Mouse (Mus musculus): ENCODE results near the gene Lasp1.
"Not testable (repeated sequence)": the region's sequence is repeated elsewhere in the genome, so short reads cannot be mapped to it uniquely, and the experiment has no call there.

Gene Lasp1

GRCm38 (mm10) chr11:97829913-97830476 lies 31.2 kb downstream of the Lasp1 start:
- peak in 1 of 2 experiments; percentile 1 for DNase-seq

DNA sequence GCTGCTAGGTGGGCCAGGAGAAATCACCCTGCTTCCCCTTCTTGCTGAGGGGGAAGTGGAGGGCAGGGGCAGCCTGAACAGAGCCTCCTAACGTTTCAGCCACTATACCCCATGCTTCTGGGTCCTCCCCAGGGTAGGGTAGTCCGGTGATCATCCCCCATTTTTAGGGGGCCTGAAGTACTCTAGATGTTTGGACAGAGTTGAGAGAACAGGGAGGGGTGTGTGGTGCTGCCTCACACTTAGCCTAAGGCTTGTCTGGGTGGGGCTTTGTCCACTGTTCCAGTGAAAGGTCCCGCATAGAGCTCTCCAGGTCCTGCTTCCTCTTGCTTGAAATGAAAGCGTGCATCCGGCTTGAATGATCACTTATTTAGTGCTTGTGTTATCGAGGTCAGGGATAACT lies 31.7 kb downstream of the Lasp1 start:
- DNase-seq = peak in 1 of 2 experiments; percentile 2

DNA sequence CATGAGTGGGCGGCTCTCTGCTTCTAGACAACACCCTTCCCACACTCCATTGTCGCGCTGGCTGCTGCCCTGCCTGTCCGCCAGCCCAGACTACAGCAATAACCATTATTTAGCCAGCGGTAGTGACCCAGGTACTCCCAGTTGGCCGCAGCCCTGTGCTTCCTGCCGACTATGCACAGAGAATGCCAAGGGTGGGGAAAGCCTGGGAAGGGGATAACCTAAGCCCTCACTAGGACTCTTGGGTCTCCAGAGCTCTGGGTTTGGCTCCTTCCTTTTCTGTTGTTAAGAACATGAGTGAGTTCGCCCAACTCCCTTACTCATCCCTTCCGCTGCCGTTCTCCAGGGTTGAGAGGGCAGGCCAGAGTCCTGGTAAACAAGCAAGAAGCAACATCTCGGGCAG lies 33.2 kb downstream of the Lasp1 start:
- DNase-seq = peak in 1 of 2 experiments; percentile 2

DNA sequence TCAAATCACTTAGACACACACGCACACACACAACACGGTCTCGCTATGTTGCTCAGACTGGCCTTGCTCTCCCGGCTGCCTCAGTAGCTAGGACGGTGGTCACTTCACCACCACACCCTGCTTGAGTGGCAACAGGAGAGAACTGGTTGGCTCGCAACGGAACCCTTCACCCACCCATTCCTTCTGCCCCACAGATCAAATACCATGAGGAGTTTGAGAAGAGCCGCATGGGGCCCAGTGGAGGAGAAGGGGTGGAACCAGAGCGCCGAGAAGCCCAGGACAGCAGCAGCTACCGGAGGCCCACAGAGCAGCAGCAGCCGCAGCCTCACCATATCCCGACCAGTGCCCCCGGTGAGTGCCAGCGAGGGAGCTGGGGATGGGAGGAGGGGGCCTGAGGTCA lies 34.6 kb downstream of the Lasp1 start:
- peak in 1 of 2 experiments; percentile 2 for DNase-seq

- DNase-seq = peak; percentile 2 to 5
Measured at GRCm38 (mm10) chr11:97836541-97836940, 37.7 kb downstream of the Lasp1 start.

- DNase-seq = peak in 1 of 2 experiments; percentile 7
Measured at GRCm38 (mm10) chr11:97837051-97837450, 38.3 kb downstream of the Lasp1 start.

- peak in 1 of 2 experiments; percentile 1 for DNase-seq
Measured at GRCm38 (mm10) chr11:97837641-97838149, 38.9 kb downstream of the Lasp1 start.

- DNase-seq = peak; percentile 5 to 7
Measured at GRCm38 (mm10) chr11:97838779-97839440, 40.1 kb downstream of the Lasp1 start.

GRCm38 (mm10) chr11:97839441-97840134 lies 40.8 kb downstream of the Lasp1 start:
- peak; percentile 17 to 22 for DNase-seq

GRCm38 (mm10) chr11:97840135-97840490 lies 41.3 kb downstream of the Lasp1 start:
- DNase-seq = peak in 1 of 2 experiments; percentile 10

- peak; percentile 65 to 66 for DNase-seq
Measured at GRCm38 (mm10) chr11:97840539-97840954, 41.7 kb downstream of the Lasp1 start, which contains the start of gene B230217C12Rik. B230217C12Rik (plus strand) TSS chr11:97840780.

DNA sequence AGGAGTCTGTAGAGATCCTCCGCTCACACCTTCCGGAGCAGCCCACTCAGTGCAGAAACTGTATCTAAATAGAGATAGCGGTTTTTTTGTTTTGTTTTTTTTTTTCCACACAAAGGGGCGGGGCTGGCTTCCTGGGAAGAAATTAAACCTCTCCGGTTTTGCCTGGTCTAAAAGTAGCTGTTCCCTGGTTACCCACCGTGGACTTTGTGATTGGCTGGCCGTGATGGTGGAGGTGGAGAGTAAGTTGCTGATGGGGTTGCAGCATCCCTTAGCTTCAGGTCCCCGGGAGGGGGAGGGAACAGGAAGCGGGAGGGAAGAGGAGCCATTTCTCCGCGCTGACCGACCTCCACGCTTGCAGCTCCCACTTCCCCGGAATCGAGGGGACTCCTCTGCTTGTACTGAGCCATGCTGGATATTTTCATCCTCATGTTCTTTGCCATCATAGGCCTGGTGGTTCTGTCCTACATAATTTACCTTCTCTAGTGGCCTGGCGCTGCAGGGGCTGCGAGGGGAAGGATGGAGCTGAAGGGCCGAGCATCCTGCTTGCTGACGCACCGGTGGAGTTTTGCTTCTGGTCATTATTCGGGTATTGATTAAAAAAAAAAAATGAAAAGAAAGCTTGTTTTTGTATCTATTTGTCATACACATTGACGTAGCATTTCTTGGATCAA lies 42.3 kb downstream of the Lasp1 start:
- peak; percentile 92 to 98 for DNase-seq

DNA sequence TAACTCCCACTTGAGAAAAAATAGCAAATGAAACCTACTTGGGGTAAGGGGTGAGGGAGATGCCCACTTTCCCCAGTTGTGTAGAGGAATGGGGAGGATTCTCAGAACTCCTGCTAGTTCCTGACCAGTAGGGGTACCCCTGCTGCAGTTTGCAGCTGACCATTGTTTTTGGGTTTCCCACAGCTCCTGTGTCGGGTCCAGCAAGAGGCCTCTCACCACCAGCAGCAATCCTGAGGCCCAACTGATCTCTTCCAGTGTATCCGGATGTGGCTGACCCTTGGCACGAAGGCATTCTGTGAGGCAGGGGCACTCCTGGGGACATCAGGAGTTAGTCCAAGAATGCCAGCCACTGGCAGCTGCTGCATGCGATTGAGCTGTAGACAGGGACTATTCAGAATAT lies 43.2 kb downstream of the Lasp1 start:
- peak; percentile 34 to 51 for DNase-seq

- DNase-seq = no peak
Measured at GRCm38 (mm10) chr11:97850367-97850766, 51.6 kb downstream of the Lasp1 start.

- DNase-seq = no peak
Measured at GRCm38 (mm10) chr11:97851601-97852000, 52.8 kb downstream of the Lasp1 start.

GRCm38 (mm10) chr11:97855473-97855872 lies 56.7 kb downstream of the Lasp1 start:
- DNase-seq = no peak

GRCm38 (mm10) chr11:97862148-97862547 lies 63.3 kb downstream of the Lasp1 start:
- no peak for DNase-seq

DNA sequence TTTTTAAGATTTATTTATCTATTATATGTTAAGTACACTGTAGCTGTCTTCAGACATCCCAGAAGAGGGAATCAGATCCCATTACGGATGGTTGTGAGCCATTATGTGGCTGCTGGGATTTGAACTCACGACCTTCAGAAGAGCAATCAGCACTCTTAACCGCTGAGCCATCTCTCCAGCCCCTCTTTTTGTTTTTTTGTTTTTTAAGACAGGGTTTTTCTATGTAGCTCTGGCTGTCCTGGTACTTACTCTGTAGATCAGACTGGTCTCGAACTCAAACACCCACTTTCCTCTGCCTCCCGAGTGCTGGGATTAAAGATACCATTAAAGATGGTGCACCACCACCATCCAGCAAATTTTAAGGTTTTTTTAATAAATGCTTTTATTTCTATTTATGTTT lies 66.6 kb downstream of the Lasp1 start:
- DNase-seq = no peak

DNA sequence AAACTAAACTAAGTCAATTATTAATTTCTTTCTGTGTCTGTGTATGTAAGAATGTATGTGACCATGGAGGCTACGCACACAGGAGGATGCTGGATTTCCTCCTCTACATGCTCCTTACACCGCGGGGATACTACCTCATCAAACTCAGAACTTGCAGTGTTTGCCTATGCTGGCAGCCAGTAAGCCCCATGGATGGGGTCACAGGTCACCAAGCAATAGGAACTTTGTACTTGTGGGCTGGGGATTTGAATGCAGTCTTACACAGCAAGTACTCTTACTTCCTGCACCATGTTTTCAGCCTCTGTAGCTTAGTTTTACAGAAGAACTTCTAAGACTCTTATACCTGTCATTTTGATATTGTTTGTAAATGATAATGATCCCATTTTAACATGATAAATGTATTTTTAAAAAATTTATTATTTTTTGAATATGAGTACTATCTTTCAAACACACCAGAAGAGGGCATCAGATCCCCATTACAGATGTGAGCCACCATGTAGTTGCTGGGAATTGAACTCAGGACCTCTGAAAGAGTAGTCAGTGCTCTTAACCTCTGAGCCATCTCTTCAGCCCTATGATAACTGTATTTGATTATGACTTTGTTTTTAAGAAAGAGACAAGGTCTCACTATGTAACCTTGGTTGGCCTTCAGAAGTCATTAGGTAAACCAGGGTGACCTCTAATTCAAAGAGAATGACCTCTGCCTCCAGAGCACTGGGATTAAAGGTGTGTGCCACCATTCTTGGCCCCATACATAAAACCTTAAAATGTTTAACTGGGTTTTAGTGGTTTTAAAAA lies 67.5 kb downstream of the Lasp1 start:
- DNase-seq = no peak

DNA sequence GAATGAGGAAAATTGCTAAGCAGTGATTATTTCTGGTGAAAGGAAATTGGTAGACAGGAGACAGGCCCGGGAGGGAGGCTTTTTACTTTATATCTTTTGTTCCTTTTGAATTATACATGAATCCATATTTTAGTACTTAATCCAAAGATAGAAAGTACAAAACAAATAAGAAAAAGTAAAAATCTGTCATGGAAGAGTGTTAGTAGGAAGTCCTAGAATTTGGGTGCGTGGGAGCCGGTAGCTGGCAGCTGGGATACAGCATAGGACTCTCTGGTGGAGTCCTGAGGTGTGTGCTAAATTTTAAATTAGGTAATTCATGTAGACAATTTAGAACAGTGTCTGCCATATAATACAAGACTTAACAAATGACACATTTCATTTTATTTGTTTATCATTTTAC lies 68.8 kb downstream of the Lasp1 start:
- DNase-seq = no peak

- not testable (repeated sequence) for DNase-seq
Measured at GRCm38 (mm10) chr11:97872378-97872777, 73.6 kb downstream of the Lasp1 start.

- DNase-seq = no peak
Measured at GRCm38 (mm10) chr11:97874396-97874795, 75.6 kb downstream of the Lasp1 start.
